Mouse (Mus musculus) urinary bladder, postnatal 36 days (tissue): ENCODE results near the gene Zbtb9.

Experiments
- DNase-seq, 2 experiments: peaks; one replicate each; pipeline ENCODE4 v3.0.0; 2022; ENCODE audit warnings: low spot score in 2 of 2, mixed read lengths in 1 of 2

Gene Zbtb9

GRCm38 (mm10) chr17:27040304-27041045 is 67.5 kb downstream of the Zbtb9 start:
- no peak for DNase-seq

GRCm38 (mm10) chr17:27041046-27041786 is 68.2 kb downstream of the Zbtb9 start:
- no peak for DNase-seq

- no peak for DNase-seq
These were observed 68.8 kb downstream of the Zbtb9 start for GRCm38 (mm10) chr17:27041787-27042055.

GRCm38 (mm10) chr17:27042840-27043239 is 69.9 kb downstream of the Zbtb9 start:
- no peak for DNase-seq

GRCm38 (mm10) chr17:27045164-27045563 is 72.2 kb downstream of the Zbtb9 start:
- DNase-seq = no peak

GRCm38 (mm10) chr17:27047762-27048444 is 74.9 kb downstream of the Zbtb9 start:
- no peak for DNase-seq

- DNase-seq = peak in 1 of 2 experiments; percentile 42
These were observed 75.7 kb downstream of the Zbtb9 start for GRCm38 (mm10) chr17:27048445-27049239.

GRCm38 (mm10) chr17:27050853-27051252 is 77.9 kb downstream of the Zbtb9 start:
- DNase-seq = no peak

- DNase-seq = no peak
These were observed 78.5 kb downstream of the Zbtb9 start for GRCm38 (mm10) chr17:27051514-27051913.

GRCm38 (mm10) chr17:27056170-27056569 is 83.2 kb downstream of the Zbtb9 start:
- peak; percentile 70 to 74 for DNase-seq

GRCm38 (mm10) chr17:27056812-27057516 is 84.0 kb downstream of the Zbtb9 start, which contains the start of gene Itpr3:
Itpr3 (plus strand) TSS chr17:27057304.
- DNase-seq = peak; percentile 82

GRCm38 (mm10) chr17:27057517-27058055 is 84.6 kb downstream of the Zbtb9 start:
- DNase-seq = no peak
